Mouse (Mus musculus) intestine, embryonic 14.5 days (tissue): ENCODE data around the gene Htra2. TPM values are rescaled to one million over a fixed set of nuclear protein-coding genes. Genes with fewer than 3 reads are reported as not detected.

ENCODE experiments used
- ATAC-seq: fragments of 200-750 bp; cut with Nextera tagmentation; replicated peaks from 2 replicates; pipeline ENCODE4 v1.8.0; 2017; ENCODE audit warnings: low read depth, moderate number of reproducible peaks, moderate TSS enrichment, moderate library complexity; ENCODE audit not compliant: low FRiP score, low TSS enrichment
- DNase-seq: peaks from one replicate; pipeline ENCODE4 v3.0.0-alpha.2; 2018; ENCODE audit warnings: low spot score
- H3K27ac ChIP-seq: fragments of 300-500 bp; sonication (generic); 2 replicates; pipeline ENCODE4 v1.5.1; 2014; ENCODE audit warnings: low read depth, mild to moderate bottlenecking, control low read depth
- H3K27me3 ChIP-seq: fragments of 300-500 bp; sonication (generic); replicated peaks from 2 replicates; pipeline ENCODE4 v1.6.1; 2014; ENCODE audit warnings: low read length, control low read depth; ENCODE audit not compliant: control insufficient read depth, insufficient read depth
- H3K36me3 ChIP-seq: fragments of 300-500 bp; sonication (generic); 2 replicates; pipeline ENCODE4 v1.6.1; 2014; ENCODE audit warnings: low read length, control low read depth; ENCODE audit not compliant: control insufficient read depth, insufficient read depth
- H3K4me1 ChIP-seq: fragments of 300-500 bp; sonication (generic); replicated peaks from 2 replicates; pipeline ENCODE4 v1.6.1; 2014; ENCODE audit warnings: low read length, control low read depth, mixed read lengths; ENCODE audit not compliant: control insufficient read depth, insufficient read depth
- H3K4me2 ChIP-seq: fragments of 300-500 bp; sonication (generic); 2 replicates; pipeline ENCODE4 v1.6.1; 2014; ENCODE audit warnings: low read length
- H3K4me3 ChIP-seq: fragments of 300-500 bp; sonication (generic); 2 replicates; pipeline ENCODE4 v1.5.1; 2014; ENCODE audit warnings: low read depth, low read length, control low read depth, mixed read lengths
- H3K9ac ChIP-seq: fragments of 300-500 bp; sonication (generic); 2 replicates; pipeline ENCODE4 v1.6.1; 2014; ENCODE audit warnings: mild to moderate bottlenecking, low read length
- H3K9me3 ChIP-seq: fragments of 300-500 bp; sonication (generic); 2 replicates; pipeline ENCODE4 v1.6.1; 2016; ENCODE audit warnings: low read length, control low read depth; ENCODE audit not compliant: control insufficient read depth
- WGBS: fragments of 180-500 bp; shearing (Covaris S2); extraction: QIAGEN DNeasy Blood & Tissue Kit; methylation state at CpG from one replicate; pipeline ENCODE4 v1.1.7; 2014; 5-methylcytosine and 5-hydroxymethylcytosine counted together
- polyA plus RNA-seq: library from polyadenylated mRNA; unstranded; fragments of >200 nt; fragmentation: Nextera tagmentation; extraction: Ambion mirVana; gene quantifications from 2 replicates; pipeline ENCODE4 v1.2.1, GENCODE M21; 2014

Gene Htra2
- polyA plus RNA-seq, 1 experiment from 2014 or later: 42.6 TPM

GRCm38 (mm10) chr6:83011255-83011654 is 43.8 kb downstream of the Htra2 start:
- Histone ChIP-seq H3K9me3 (no peaks in the 10 kb centered on the region), H3K9ac (no peak overlapping the region), H3K27me3 (0 out of 2 replicates have a peak, but pooled peaks cover 4% of the 10 kb centered on the region), H3K36me3 (no peaks in the 10 kb centered on the region), H3K4me1 (0 out of 2 replicates have a peak, but pooled peaks cover 2% of the 10 kb centered on the region), H3K4me3 (no peak overlapping the region), H3K27ac (no peak overlapping the region), H3K4me2 (no peak overlapping the region)
- DNase-seq: no peak
- ATAC-seq: no peak
- 87% methylated on average over 7 of the region's 7 CpGs for WGBS

DNA sequence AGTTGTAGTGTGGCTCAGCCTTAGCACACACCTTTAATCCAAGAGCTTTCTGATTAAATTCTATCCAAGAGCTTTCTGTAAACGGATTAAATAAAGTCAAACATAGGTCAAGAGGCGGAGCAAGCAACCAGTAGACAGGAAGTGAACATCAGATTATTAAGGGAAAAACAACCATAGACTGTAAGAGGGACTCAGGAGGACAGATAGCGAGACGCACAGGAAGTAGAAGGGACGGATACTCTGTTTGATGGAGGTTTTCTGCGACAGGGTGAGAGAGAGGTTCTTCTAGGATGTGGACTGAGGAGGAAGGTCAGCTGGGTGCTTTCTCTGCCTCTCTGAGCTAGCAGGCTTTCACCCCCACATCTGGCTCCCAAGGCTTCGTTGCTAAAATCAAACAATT is 45.1 kb downstream of the Htra2 start:
- H3K4me2 ChIP-seq: no peak overlapping the region
- no peak overlapping the region for H3K4me3 ChIP-seq
- H3K4me1 ChIP-seq: 0 out of 2 replicates have a peak, but pooled peaks cover 2% of the 10 kb centered on the region
- no peaks in the 10 kb centered on the region for H3K36me3 ChIP-seq
- DNase-seq: no peak
- no peak overlapping the region for H3K9ac ChIP-seq
- 48% methylated on average over 7 of the region's 7 CpGs for WGBS
- no peak overlapping the region for H3K27ac ChIP-seq
- H3K9me3 ChIP-seq: no peaks in the 10 kb centered on the region
- H3K27me3 ChIP-seq: 0 out of 2 replicates have a peak, but pooled peaks cover 4% of the 10 kb centered on the region
- no peak for ATAC-seq

DNA sequence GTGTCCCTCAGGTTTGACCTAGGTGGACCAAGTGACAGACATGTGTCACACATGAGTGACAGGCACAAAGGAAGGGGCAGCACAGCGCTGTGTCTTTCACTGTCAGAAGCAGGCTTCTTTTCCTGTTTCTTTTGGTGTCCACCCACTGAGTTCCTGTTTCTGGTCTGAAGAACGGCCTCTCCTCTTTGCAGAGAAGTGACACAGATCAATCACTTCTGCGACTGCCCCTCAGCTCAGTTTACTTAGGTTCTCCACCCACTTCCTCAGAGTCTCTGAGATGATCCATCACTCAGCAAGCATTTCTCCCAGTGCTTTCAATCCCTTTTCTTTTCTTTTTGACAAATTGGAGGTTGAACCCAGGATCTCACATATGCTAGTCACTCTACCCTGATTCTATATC is 46.4 kb downstream of the Htra2 start:
- no peaks in the 10 kb centered on the region for H3K36me3 ChIP-seq
- DNase-seq (no peak), ATAC-seq (no peak)
- WGBS: 30% methylated on average over 3 of the region's 3 CpGs
- H3K27ac ChIP-seq: no peak overlapping the region
- H3K4me2 ChIP-seq: no peak overlapping the region
- no peak overlapping the region for H3K4me3 ChIP-seq
- H3K9ac ChIP-seq: no peak overlapping the region
- H3K4me1 ChIP-seq: 0 out of 2 replicates have a peak, but pooled peaks cover 2% of the 10 kb centered on the region
- H3K27me3 ChIP-seq: no peaks in the 10 kb centered on the region
- no peaks in the 10 kb centered on the region for H3K9me3 ChIP-seq

DNA sequence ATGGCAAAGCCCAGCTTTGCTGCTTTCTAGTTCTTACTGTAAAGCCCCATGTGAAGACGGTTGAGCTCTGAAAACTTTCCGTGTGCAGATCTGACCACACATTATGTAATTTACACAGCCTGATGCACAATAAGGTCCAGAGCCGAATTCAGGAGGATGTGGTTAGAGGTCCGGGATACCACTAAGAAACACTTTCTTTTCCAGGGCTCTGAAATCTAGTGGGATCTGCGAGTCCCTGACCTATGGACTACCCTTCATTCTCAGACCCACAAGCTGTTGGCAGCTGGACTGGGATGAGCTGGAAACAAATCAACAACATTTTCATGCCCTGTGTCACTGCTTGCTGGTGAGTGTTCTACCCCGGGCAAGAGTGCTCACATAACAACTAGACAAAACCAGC is 49.0 kb downstream of the Htra2 start:
- no peak overlapping the region for H3K4me3 ChIP-seq
- ATAC-seq (no peak), DNase-seq (no peak)
- H3K36me3 ChIP-seq: no peaks in the 10 kb centered on the region
- 80% methylated on average over 6 of the region's 6 CpGs for WGBS
- H3K4me2 ChIP-seq: no peak overlapping the region
- H3K9ac ChIP-seq: no peak overlapping the region
- no peak overlapping the region for H3K27ac ChIP-seq
- H3K4me1 ChIP-seq: 0 out of 2 replicates have a peak, but pooled peaks cover 2% of the 10 kb centered on the region
- H3K9me3 ChIP-seq: no peaks in the 10 kb centered on the region
- no peaks in the 10 kb centered on the region for H3K27me3 ChIP-seq

DNA sequence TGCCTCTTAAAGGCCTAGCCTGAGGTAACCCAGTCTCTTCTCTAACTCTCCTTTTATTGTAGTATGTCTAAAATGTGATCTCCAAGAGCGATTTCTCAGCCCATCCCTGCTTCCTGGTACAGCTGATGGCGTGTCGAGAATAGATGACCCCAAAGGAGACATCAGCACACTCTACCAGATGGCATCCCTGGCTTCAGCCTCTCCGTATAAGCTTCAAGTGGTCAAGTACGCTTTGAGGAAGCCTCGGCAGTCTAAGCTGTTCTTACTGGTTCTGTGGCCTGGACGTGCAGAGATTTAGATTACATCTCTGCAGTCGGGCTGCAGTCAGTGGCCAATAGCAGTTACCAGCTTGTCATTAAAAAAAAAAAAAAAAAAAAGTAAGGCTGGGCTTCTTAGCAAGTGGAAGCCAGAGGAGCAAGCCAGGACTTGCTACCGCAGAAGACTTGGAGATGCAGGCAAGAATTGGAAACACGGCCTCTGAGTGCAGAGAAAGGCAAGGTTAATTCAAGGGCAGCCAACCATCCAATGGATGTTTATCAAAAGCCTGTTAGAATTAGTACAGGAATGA is 49.5 kb downstream of the Htra2 start:
- H3K9ac ChIP-seq: no peak overlapping the region
- no peaks in the 10 kb centered on the region for H3K36me3 ChIP-seq
- ATAC-seq (no peak), DNase-seq (no peak)
- H3K27me3 ChIP-seq: no peaks in the 10 kb centered on the region
- H3K9me3 ChIP-seq: no peaks in the 10 kb centered on the region
- no peak overlapping the region for H3K4me2 ChIP-seq
- WGBS: 81% methylated on average over 10 of the region's 10 CpGs
- no peak overlapping the region for H3K4me3 ChIP-seq
- no peak overlapping the region for H3K27ac ChIP-seq
- H3K4me1 ChIP-seq: 0 out of 2 replicates have a peak, but pooled peaks cover 2% of the 10 kb centered on the region

DNA sequence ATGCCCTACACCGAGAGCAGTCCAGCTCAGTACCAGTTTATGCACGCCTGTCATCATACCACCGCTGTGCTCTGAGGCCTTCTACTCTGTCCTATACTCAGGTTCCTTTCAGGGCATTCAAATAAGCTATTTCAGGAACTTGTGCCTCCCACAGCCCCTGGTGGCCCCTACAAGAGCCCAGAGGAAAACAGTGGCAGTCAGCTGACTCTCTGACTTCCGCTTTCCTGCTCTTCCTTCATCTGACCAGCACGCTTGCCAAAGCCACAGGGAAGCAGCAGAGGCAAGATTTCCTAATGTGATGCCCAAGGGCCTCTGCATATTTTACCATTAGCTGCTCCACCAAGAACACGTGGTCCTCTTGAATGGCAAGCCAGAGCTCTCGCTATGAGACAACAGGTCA is 50.2 kb downstream of the Htra2 start:
- no peak for DNase-seq
- Histone ChIP-seq H3K9ac (no peak overlapping the region), H3K27ac (no peak overlapping the region), H3K4me3 (no peak overlapping the region), H3K9me3 (no peaks in the 10 kb centered on the region), H3K4me2 (no peak overlapping the region), H3K27me3 (no peaks in the 10 kb centered on the region), H3K36me3 (no peaks in the 10 kb centered on the region), H3K4me1 (no peaks in the 10 kb centered on the region)
- WGBS: 61% methylated on average over 7 of the region's 7 CpGs
- ATAC-seq: no peak

- H3K4me3 ChIP-seq: no peak overlapping the region
- H3K9ac ChIP-seq: no peak overlapping the region
- H3K4me2 ChIP-seq: no peak overlapping the region
- ATAC-seq: no peak
- WGBS: 75% methylated on average over 2 of the region's 2 CpGs
- no peak for DNase-seq
- H3K4me1 ChIP-seq: no peaks in the 10 kb centered on the region
- no peaks in the 10 kb centered on the region for H3K9me3 ChIP-seq
- H3K27ac ChIP-seq: no peak overlapping the region
- no peaks in the 10 kb centered on the region for H3K27me3 ChIP-seq
- no peaks in the 10 kb centered on the region for H3K36me3 ChIP-seq
These were observed 50.8 kb downstream of the Htra2 start for GRCm38 (mm10) chr6:83004309-83004708.

GRCm38 (mm10) chr6:83003850-83004249 is 51.2 kb downstream of the Htra2 start:
- no peaks in the 10 kb centered on the region for H3K27me3 ChIP-seq
- H3K9ac ChIP-seq: no peak overlapping the region
- WGBS: 90% methylated on average over 5 of the region's 5 CpGs
- H3K4me3 ChIP-seq: no peak overlapping the region
- H3K4me1 ChIP-seq: no peaks in the 10 kb centered on the region
- no peak overlapping the region for H3K27ac ChIP-seq
- no peak overlapping the region for H3K4me2 ChIP-seq
- DNase-seq (no peak), ATAC-seq (no peak)
- no peaks in the 10 kb centered on the region for H3K9me3 ChIP-seq
- no peaks in the 10 kb centered on the region for H3K36me3 ChIP-seq

GRCm38 (mm10) chr6:83003082-83003481 is 52.0 kb downstream of the Htra2 start:
- Histone ChIP-seq H3K27me3 (no peaks in the 10 kb centered on the region), H3K9me3 (no peaks in the 10 kb centered on the region), H3K4me2 (no peak overlapping the region), H3K4me1 (no peaks in the 10 kb centered on the region), H3K4me3 (no peak overlapping the region), H3K36me3 (no peaks in the 10 kb centered on the region), H3K27ac (no peak overlapping the region), H3K9ac (no peak overlapping the region)
- no peak for DNase-seq
- WGBS: 88% methylated on average over 1 of the region's 1 CpGs
- ATAC-seq: no peak
